Mouse (Mus musculus) embryo, embryonic 11.5 days (tissue): ENCODE results near the gene Zbed4.
"Not testable (repeated sequence)": the region's sequence is repeated elsewhere in the genome, so short reads cannot be mapped to it uniquely, and the experiment has no call there.

Experiments
- DNase-seq: peaks from one replicate; pipeline ENCODE4 v3.0.0-alpha.2; 2012; ENCODE audit warnings: low read depth, low spot score

The Zbed4 gene

DNA sequence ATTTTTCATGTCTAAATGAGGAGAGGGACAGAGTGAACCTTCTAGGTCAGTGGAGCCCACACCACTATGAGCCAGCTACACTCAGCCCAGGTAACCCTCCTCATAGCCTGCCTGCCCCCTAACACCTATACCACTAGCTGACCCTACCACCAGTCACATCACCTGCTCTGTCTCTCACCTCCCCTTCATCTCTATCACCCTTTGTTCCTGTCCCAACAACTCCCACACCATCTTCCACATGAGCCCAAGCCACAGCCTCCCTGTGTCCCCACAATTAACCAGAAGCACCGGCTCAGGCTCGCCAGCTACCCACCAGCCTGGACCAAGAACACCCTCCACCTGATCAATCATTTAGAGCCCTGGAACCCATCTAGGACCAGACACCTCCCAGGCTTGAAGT lies 58.9 kb downstream of the Zbed4 start:
- DNase-seq, result no peak

- no peak for DNase-seq
Observed at GRCm38 (mm10) chr15:88813262-88813661, 61.8 kb downstream of the Zbed4 start.

GRCm38 (mm10) chr15:88813873-88814272 lies 62.4 kb downstream of the Zbed4 start:
- not testable (repeated sequence) for DNase-seq

DNA sequence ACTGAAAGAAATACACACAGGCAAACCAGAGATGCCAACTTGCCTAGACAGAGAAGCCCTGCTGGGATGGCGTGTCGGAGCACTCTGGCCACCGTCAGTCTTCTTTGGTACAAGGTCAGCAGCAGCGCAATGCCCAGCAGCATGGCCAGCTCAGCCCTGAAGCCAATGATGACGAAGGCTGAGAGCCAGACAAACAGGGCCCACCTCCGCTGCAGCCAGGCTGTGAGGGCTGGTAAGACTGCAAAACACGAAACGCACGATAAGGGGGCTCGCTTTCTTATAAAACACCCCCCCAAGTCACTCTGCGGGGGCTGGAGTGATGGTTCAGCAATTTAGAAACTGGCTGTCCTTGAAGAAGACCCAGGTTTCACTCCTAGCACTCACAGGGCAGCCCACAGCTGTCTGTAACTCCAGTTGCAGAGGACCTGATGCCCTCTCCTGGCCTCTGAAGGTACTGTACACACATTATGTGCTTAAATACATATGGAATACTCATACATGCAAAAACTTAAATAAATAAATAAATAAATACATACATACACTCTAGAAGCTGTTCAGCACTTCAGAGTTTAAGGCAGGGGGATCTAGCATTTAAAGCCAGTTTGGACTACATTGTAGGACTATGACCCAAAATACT lies 63.1 kb downstream of the Zbed4 start:
- no peak for DNase-seq

- DNase-seq, result no peak
Observed at GRCm38 (mm10) chr15:88815196-88815700, 63.8 kb downstream of the Zbed4 start.

DNA sequence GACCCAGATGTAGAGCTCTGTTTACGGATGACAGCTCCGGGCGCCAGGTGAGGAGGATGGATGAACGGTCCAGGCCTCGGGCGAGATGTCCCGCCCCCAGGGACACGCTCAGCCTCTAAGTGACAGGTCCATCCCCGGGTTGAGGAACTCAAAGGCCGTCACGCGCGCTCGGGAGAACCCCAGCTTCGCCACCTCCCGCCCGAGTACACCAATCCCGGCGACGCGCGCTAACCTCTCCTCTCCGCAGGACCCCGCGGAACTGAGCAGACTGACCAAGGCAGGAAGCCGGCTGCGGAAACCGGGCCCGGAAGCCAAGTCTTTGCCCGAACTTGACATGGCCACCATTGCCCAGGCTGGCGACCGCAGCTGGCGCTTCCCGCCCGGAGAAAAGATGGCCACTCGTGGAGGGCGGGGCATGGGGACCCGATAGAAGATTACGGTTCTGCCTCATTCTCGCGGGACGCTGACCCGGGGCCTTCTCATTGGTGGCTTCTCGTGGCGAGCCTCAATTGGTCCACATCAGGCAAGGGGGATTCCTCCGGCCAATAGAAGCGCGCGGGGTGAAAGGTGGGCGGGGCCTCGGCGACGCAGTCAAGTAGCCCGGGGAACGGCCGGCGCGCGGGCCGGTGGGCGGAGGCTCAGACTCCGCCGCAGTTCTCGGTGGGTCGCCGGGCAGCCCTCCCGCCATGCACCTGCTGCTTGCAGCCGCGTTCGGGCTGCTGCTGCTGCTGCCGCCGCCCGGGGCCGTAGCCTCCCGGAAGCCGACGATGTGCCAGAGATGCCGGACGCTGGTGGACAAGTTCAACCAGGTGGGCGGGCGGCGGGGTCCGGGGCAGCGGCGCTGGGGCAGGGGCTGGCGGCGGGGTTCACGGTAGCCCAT lies 67.8 kb downstream of the Zbed4 start, which contains the start of the genes Alg12 and Creld2:
Gene Alg12 (minus strand): TSS at position 293 of the 880 bp plus-strand sequence.
Gene Creld2 (plus strand): TSS at position 621 of the 880 bp plus-strand sequence.
- peak; percentile 99 for DNase-seq

DNA sequence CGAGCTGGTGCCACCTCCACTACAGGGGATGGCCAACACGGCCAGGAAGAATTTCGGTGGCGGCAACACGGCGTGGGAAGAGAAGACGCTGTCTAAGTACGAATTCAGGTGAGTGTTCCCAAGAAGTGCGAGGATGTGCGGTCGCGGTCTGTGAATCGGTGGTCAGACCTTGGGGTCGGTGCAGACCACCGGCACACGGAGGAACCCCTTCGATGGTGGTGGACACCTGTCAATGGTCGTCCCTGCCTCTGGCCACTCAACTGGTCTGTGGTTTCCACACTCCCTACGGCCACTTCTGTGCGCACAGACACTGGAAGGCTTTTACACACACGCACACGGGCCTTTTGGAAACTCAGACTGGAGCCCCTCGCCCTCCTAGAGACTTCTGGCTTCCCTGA lies 68.4 kb downstream of the Zbed4 start:
- DNase-seq, result no peak

- DNase-seq, result no peak
Observed at GRCm38 (mm10) chr15:88821403-88821802, 69.9 kb downstream of the Zbed4 start.

- DNase-seq, result no peak
Observed at GRCm38 (mm10) chr15:88822513-88822912, 71.1 kb downstream of the Zbed4 start.

DNA sequence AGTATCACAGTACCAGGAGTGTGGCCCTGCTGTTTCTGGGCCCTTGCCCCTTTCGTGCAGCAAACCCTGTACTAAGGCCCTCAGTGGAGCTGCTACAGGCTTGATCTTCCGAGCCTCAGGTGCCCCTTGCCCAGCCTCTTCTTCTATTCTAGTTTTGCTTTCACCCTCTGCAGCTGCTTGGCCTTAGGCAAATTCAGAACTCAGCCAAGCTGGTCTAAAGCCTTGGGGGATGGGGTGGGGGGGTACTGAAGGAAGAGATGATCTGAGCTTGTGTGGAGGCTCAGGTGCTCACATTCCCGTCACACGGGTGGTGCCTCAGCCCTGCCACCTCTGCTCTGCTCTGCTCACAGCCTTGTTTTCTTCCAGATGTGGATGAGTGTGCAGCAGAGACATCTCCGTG lies 71.9 kb downstream of the Zbed4 start:
- no peak for DNase-seq

DNA sequence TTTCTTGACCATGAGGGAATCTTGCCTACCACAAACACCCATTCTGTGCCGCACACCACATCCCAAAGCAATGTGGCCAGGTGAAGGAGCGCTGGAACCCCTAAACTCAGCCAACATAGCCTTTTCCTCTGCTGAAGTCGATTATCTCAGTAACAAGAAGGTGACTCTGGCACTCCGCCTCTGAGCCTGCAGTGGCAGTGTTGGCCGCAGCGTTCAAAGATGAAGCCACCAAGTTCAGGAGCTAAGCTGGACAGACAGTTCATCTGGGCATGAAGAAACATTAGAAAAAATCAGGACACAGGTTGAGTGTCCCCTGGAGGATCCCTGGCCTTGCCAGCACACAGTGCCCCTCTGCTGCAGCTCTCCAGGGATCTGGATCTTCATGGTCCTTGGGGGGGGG lies 76.0 kb downstream of the Zbed4 start:
- no peak for DNase-seq

- DNase-seq, result no peak
Observed at GRCm38 (mm10) chr15:88827991-88828799, 76.7 kb downstream of the Zbed4 start.

GRCm38 (mm10) chr15:88828800-88829705 lies 77.6 kb downstream of the Zbed4 start:
- DNase-seq, result peak; percentile 76

DNA sequence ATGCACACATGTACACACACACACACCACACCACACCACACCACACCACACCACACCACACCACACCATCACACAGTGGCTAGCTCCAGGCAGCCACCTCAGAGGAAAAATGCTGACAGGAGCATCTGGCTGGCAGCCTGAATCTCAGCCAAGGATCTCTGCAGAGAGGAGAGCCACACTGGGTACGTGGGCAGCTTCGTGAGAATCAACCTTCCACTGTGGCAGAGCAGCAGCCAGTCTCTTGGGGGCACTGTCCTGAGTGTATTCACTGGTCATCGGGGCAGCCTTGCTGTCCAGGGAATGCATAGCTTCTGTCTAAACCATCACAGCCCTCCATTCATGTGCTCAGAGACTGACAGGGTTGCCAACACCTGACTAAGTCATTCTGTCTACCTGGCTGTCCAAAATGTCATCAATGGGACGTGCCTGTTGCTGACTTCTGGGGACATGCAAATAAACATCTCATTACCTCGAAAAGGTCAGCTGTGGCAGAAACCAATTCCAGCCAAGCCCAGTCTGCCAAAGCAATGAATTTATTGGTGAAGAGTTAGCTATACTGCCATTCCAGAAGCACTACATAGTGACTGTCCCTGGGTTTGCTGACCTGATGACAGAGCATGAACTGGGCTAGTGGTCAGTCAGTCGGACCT lies 78.5 kb downstream of the Zbed4 start:
- DNase-seq, result no peak

GRCm38 (mm10) chr15:88830696-88831095 lies 79.2 kb downstream of the Zbed4 start:
- no peak for DNase-seq

GRCm38 (mm10) chr15:88831482-88831881 lies 80.0 kb downstream of the Zbed4 start:
- DNase-seq, result no peak

GRCm38 (mm10) chr15:88832536-88832935 lies 81.1 kb downstream of the Zbed4 start:
- no peak for DNase-seq
